Comparison of ENCODE assay signal across 24 mouse cellular contexts in the genomic region with DNA sequence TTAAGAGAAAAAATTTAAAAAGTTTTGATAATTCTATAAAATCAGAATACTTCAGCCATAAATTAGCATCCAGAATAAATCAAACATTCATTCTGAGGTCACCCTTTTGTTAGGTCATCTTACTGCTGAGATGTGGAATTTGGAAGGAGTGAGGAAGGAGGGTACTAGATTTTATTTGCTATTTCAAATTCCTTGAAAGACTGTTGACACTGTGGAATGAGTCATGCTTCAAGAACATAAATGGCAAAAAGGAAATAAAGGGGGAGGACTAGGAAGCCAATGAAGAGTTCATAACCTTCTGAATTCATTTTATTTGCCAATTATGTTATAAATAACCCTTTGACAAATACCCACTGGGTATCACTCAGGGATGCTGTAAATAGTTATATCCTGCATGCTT.
"Had no signal": no experiment of that assay in that cellular context is flagged by ENCODE, and none has a peak within 500 bp of the region (broad histone marks: within the 10 kb centered on the region; RNA-seq: fewer than 3 reads in every experiment).

No protein-coding gene starts in this region.

- DNase-seq: gastrocnemius, adult 2 months; gastrocnemius, postnatal 10 days; gastrocnemius, postnatal 25 days; heart, adult 18-20 months; heart, postnatal 10 days; heart, postnatal 4 days; kidney, adult 11 months; kidney, adult 2 months; kidney, adult 9 months; kidney, postnatal 14 days; kidney, postnatal 36 days; layer of hippocampus, adult 9-11 months; liver had no signal

- H3K4me1 ChIP-seq: heart, embryonic 10.5 days; heart, embryonic 12.5 days; hindbrain, embryonic 13.5 days; hindbrain, embryonic 15.5 days; kidney, embryonic 15.5 days; limb, embryonic 10.5 days; limb, embryonic 12.5 days had no signal

- H3K36me3 ChIP-seq: heart, embryonic 10.5 days; heart, embryonic 12.5 days; hindbrain, embryonic 13.5 days; hindbrain, embryonic 15.5 days; kidney, embryonic 15.5 days; limb, embryonic 10.5 days; limb, embryonic 12.5 days had no signal

- H3K9ac ChIP-seq: heart, embryonic 12.5 days; hindbrain, embryonic 13.5 days; hindbrain, embryonic 15.5 days; kidney, embryonic 15.5 days; limb, embryonic 12.5 days had no signal

- H3K4me3 ChIP-seq: gastrocnemius, adult 2 months; heart, embryonic 10.5 days; heart, embryonic 12.5 days; hindbrain, embryonic 13.5 days; hindbrain, embryonic 15.5 days; kidney, embryonic 15.5 days; left cerebral cortex, adult 2 months; limb, embryonic 10.5 days; limb, embryonic 12.5 days had no signal

- H3K27me3 ChIP-seq: heart, embryonic 12.5 days; hindbrain, embryonic 13.5 days; hindbrain, embryonic 15.5 days; kidney, embryonic 15.5 days; limb, embryonic 12.5 days had no signal

- ATAC-seq: hindbrain, postnatal 0 days; intestine, embryonic 16.5 days had no signal

- H3K27ac ChIP-seq: gastrocnemius, adult 2 months; heart, embryonic 10.5 days; hindbrain, embryonic 13.5 days; hindbrain, embryonic 15.5 days; hindbrain, postnatal 0 days; kidney, embryonic 15.5 days; kidney, postnatal 0 days; left cerebral cortex, adult 2 months; limb, embryonic 10.5 days; limb, embryonic 12.5 days had no signal

- H3K9me3 ChIP-seq: heart, embryonic 10.5 days; heart, embryonic 12.5 days; hindbrain, embryonic 13.5 days; hindbrain, embryonic 15.5 days; kidney, embryonic 15.5 days; limb, embryonic 10.5 days; limb, embryonic 12.5 days had no signal

- H3K4me2 ChIP-seq: heart, embryonic 12.5 days; hindbrain, embryonic 13.5 days; hindbrain, embryonic 15.5 days; kidney, embryonic 15.5 days; limb, embryonic 12.5 days had no signal
